Mouse (Mus musculus) testis, adult 2 months (tissue): Measurements from ENCODE around the gene Meis3.

Experiments used
- CTCF ChIP-seq: fragments of 200-500 bp; IDR thresholded peaks from 2 replicates; pipeline ENCODE4 v1.5.1; 2012; ENCODE audit warnings: low read depth, mild to moderate bottlenecking, inconsistent platforms, low read length, moderate library complexity; ENCODE audit not compliant: control insufficient read depth, insufficient read depth, insufficient replicate concordance
- POLR2A ChIP-seq: fragments of 200-500 bp; IDR thresholded peaks from 2 replicates; pipeline ENCODE4 v1.6.1; 2012; ENCODE audit warnings: low read depth, mild to moderate bottlenecking, inconsistent platforms, low read length, moderate library complexity; ENCODE audit not compliant: control insufficient read depth

- TF ChIP-seq POLR2A (no peak), CTCF (no peak)
These were observed 18.8 kb downstream of the Meis3 start for GRCm38 (mm10) chr7:16193702-16194101.
